Mouse (Mus musculus) left cerebral cortex, postnatal 36 days (tissue): ENCODE data around the gene Slc25a38. TPM values are rescaled to one million over a fixed set of nuclear protein-coding genes. Genes with fewer than 3 reads are reported as not detected.

Source experiments
- DNase-seq, 2 experiments: peaks; one replicate each; pipeline ENCODE4 v3.0.0; 2021 to 2022; ENCODE audit warnings: low spot score in 2 of 2, mixed read lengths in 1 of 2
- intact Hi-C: fragments of 180-260 bp; cut with DNase I; formaldehyde crosslinking; loops from one replicate; pipeline ENCODE4 v1.15.1; 2025
- total RNA-seq, 2 experiments: library from RNA; stranded (reverse); gene quantifications; 2 replicates each; pipeline ENCODE4 v1.2.3; 2021

Slc25a38 gene
- 10 to 100 TPM; 27.0 to 28.9 TPM for total RNA-seq

DNA sequence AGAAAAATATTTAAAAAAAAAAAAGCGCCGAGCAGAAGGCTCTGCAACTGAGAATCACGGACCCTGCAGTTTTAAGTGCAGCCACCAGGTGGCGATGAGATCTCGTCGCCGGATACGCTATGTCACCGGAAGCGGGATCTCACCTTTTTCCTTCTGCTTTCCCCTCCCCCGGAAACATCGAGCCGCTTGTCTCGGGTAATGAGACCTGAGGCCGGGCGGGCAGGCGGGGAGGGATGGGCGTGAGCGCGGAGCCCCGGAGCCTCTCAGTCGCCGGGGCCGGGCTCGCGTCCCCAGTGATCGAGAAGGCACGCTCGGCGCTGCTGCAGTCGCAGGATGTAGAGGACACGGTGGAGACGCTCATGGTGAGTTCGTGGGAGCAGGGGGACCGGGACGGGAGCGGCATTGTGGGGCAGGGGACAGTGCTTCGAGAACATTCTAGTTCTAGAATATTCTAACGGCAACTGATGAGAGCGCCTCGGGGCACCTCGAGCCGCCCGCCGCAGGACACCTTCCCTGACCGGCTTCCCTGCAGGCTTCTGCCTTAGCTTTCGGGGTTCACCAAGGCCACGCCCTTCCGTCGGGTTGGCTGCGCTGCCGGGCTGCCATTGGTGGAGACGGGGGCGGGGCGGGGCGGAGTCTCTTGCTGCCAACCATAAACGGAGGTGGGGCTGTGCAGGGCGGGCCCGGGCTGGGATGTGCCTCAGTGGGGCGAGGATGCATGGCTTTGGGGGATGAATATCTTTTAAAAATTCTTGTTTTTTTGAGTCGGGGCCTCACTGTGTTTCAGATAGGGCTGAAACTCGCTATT is at the start of gene Slc25a38:
Gene Slc25a38, plus strand, starts transcription at position 164 of the 808 bp plus-strand sequence.
- peak; percentile 91 to 95 for DNase-seq
- intact Hi-C loops: no loop called here

GRCm38 (mm10) chr9:120064317-120064716 is 45.9 kb upstream of the Slc25a38 start:
- DNase-seq: no peak
- intact Hi-C loops: no loop called here

DNA sequence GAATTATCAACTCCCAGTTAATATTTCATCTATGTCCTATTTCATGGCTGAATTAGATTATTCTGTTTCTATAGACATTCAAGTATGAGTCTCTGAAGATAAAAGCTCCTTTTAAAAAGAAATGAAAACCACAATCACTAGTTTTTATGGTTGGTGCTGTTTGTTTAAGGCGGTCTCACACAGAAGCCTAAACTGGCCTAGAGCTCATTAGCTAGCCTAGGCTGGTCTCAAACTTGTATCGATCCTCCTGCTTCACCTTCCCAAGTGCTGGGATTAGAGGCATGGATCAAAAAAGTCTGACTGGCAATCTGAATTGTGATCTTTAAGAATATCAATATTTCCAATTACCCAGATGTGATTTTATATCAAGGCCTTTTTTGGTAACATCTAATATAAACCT is 42.6 kb upstream of the Slc25a38 start:
- DNase-seq: no peak
- intact Hi-C loops: no loop called here

DNA sequence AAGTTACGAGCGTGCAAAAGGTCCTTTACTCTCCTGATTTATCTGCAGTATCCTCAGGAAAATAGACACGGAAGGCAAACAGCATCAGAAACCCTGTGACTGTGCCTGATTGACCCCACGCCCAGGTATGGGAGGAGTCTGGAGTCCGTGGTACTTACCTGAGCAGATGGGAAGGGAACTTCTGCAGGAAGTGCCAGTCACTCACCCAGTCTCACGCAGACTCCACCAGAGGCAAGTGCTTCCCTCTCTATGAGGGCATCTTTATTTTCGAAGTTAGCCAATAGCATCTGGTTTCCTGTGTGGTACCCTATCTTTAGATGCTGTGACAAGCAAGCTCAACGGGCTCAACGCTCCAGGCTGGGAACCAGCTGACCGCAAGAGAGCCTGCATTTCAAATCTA is 42.1 kb upstream of the Slc25a38 start:
- intact Hi-C loops: no loop called here
- DNase-seq: no peak

GRCm38 (mm10) chr9:120069779-120070178 is 40.4 kb upstream of the Slc25a38 start, which contains the start of gene Cx3cr1:
Gene Cx3cr1, minus strand, starts transcription at chr9:120069879.
- intact Hi-C loops: no loop called here
- DNase-seq: no peak

DNA sequence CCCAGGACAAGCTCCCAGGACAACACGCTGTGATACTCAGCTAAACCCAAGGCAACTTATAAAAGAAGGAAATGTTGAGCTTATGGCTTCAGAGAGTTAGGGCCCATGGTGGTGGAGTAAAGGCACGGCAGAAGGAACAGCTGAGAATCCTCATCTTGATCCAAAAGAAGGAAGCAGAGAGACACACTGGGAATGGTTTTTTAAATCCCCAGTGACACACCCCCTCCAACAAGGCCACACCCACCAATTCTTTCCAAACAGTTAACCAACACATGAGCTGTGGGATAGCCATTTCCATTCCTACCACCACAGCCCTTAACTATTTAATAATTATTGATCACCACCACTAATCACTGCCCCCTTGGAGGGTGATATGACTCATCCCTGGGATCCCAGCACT is 38.9 kb upstream of the Slc25a38 start:
- intact Hi-C loops: no loop called here
- no peak for DNase-seq

GRCm38 (mm10) chr9:120073169-120073568 is 37.0 kb upstream of the Slc25a38 start:
- intact Hi-C loops: loop anchor here (2.0 kb wide), 1 partner anchor 44 kb away; no protein-coding TSS in a partner anchor
- peak; percentile 64 to 65 for DNase-seq

GRCm38 (mm10) chr9:120074516-120074915 is 35.7 kb upstream of the Slc25a38 start:
- intact Hi-C loops: no loop called here

GRCm38 (mm10) chr9:120078241-120078640 is 31.9 kb upstream of the Slc25a38 start:
- DNase-seq: no peak
- intact Hi-C loops: no loop called here

More at GRCm38 (mm10) chr9:120074516-120074915, 35.7 kb upstream of the Slc25a38 start:
- DNase-seq: no peak

- intact Hi-C loops: no loop called here
- no peak for DNase-seq
Measured at GRCm38 (mm10) chr9:120079901-120080300, 30.3 kb upstream of the Slc25a38 start.

DNA sequence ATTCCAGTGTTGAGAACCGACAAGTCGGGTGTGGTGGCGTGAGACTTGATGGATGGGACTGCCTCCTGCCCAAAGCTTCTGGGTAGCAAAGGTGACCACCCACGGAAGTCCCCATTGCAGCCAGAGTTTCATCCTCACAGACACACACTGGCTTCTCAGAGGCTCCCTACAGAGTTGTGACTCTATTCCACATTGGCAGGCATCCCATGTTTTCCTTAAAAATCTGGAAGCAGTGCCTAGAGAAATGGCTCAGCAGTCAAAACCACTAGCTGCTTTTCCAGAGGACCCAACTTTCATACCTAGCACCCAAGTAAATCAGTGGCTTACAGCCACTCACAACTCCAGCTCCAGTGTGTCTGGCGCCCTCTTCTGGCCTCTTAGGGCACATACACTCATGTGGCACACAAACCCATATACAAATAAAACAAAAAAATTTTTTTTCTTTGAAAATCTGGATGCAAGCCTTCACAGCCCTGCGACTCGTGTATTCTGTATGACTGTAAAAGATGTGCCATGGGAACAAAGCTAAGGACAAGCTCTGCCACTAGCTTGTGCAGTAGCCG is 29.5 kb upstream of the Slc25a38 start:
- intact Hi-C loops: no loop called here
- DNase-seq: peak; percentile 32

DNA sequence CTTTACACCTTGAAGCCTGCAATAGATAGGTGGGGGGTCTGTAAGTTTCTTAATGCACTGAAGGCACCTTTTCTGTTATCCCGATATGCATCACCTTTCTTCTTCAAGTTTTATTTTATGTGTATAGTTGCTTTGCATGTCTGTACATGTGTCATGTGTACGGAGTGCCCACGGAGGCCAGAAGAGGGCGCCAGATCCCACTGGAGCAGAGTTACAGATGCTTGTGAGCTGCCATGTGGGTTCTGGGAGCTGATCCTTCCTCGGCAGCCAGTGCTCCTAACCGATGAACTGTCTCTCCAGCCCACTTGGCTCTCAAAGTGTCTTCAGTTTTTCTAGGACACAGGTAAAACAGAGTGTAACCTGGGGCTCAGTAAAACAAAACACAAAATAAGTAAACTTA is 28.9 kb upstream of the Slc25a38 start:
- intact Hi-C loops: no loop called here

DNA sequence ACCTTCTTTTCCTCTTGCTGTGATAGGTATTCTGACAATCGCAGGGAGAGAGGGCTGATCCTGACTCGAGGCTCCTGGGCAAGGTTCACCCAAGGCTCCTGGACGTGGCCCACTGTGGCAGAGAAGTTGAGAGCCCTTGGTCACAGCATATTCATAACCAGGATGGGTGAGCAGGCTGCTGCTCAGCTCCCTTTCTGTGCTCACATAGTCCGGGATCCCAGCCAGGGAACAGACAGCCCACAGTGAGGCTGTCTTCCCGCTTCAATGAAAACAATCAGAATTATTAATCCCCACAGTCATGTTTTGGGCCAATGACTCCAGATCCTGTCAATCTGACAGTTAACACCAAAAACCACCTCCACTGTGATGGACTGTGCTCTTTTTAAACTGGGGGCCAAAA is 28.2 kb upstream of the Slc25a38 start:
- intact Hi-C loops: no loop called here

More for the DNA sequence above, 28.9 kb upstream of the Slc25a38 start:
- DNase-seq: no peak

DNA sequence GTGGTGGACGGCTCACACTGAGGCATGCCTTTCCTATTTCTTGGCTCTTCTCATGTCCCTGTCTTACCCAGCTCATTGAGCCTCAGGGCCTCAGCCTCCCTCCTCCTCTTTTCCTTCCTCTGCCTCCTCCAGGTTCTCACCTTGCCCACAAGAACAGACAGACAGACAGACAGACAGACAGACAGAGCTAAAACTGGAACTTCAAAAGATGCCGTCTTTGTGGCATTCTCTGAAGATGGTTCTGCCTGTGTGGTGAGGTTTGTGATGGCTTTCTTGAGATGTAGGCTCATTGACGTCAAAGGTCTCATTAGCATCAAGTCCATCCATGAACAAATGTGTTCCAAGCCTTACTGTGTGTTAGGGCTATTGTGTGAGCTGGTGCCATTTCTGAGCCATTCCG is 27.5 kb upstream of the Slc25a38 start:
- no peak for DNase-seq

More for the DNA sequence above, 28.2 kb upstream of the Slc25a38 start:
- peak in 1 of 2 experiments; percentile 17 for DNase-seq

GRCm38 (mm10) chr9:120083158-120083894 is 26.8 kb upstream of the Slc25a38 start:
- intact Hi-C loops: no loop called here
- no peak for DNase-seq

More for the DNA sequence above, 27.5 kb upstream of the Slc25a38 start:
- intact Hi-C loops: no loop called here

GRCm38 (mm10) chr9:120084406-120084805 is 25.8 kb upstream of the Slc25a38 start:
- intact Hi-C loops: no loop called here
- no peak for DNase-seq

DNA sequence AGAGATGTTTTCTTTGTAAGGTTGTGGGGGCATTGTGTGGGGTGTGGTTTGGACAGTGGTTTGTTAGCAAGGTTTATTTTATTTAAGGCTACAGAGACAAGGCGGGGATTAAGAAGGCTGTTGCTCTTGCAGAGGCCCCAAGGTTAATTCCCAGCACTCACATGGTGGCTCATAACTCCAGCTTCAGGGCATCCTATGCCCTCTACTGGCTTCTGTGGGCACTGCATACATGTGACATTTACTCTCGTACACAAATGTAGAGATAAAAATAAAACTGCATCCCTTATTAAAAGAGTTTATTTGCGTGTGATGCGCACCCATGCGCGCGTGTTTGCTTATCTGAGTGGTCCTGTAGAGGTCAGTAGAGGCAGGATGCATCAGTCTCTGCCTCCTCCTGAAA is 21.0 kb upstream of the Slc25a38 start:
- intact Hi-C loops: no loop called here
- no peak for DNase-seq

- DNase-seq: no peak
Measured at GRCm38 (mm10) chr9:120091086-120091485, 19.1 kb upstream of the Slc25a38 start.

DNA sequence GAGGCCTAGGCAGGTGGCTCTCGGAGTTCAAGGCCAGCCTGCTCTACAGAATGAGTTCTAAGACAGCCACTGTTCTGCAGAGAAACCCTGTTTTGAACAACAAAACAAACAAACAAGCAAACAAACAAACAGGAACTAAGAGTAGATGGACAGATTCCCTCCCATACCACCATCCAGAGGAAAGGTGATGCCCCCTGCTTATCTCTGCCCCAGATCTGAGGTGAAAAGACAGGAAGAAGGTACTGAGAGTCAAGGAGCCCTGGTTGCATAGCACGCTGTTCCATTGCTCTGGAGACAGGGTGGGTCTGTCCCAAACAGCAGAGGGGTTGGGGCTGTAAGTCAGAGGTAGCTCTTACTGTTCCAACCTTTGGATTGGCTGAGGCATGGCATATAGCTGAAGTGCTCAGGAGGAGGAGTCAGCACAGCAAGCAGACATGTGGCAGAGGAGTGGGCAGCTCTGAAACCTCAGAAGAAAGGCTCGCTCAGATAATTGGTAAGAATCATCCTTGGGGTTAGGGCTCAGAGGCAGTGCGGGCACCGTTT is 18.4 kb upstream of the Slc25a38 start, which contains the start of gene Ccr8:
Gene Ccr8, plus strand, starts transcription at position 419 of the 543 bp plus-strand sequence.
- intact Hi-C loops: no loop called here
- no peak for DNase-seq

More at GRCm38 (mm10) chr9:120091086-120091485, 19.1 kb upstream of the Slc25a38 start:
- intact Hi-C loops: no loop called here

DNA sequence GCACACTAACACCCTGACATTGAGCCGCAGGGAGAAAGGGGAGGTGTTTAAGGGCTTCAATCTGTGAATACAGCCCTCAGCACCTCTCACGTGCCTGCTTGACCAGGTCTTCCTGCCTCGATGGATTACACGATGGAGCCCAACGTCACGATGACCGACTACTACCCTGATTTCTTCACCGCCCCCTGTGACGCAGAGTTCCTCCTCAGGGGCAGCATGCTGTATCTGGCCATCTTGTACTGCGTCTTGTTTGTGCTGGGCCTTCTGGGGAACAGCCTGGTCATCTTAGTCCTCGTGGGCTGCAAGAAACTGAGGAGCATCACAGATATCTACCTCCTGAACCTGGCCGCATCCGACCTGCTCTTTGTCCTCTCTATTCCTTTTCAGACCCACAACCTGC is 16.5 kb upstream of the Slc25a38 start:
- no peak for DNase-seq
- intact Hi-C loops: no loop called here
